Mouse (Mus musculus): ENCODE results near the gene Olfr1449. TPM values are rescaled to one million over a fixed set of nuclear protein-coding genes. Genes with fewer than 3 reads are reported as not detected.
"Not testable (repeated sequence)": the region's sequence is repeated elsewhere in the genome, so short reads cannot be mapped to it uniquely, and the experiment has no call there.

The Olfr1449 gene
- polyA plus RNA-seq (2012; rRNA removed), result not detected in 2 replicates

GRCm38 (mm10) chr19:12930540-12930939 lies at the start of gene Olfr1449:
Gene Olfr1449 (plus strand): TSS chr19:12930840.
- no peaks in the 10 kb centered on the region for H3K4me1 ChIP-seq (ENCODE audit: control insufficient read depth, insufficient read depth, low read length)
- no peak within 1 kb of the TSS for H3K4me3 ChIP-seq (ENCODE audit: insufficient read depth, low read length)

DNA sequence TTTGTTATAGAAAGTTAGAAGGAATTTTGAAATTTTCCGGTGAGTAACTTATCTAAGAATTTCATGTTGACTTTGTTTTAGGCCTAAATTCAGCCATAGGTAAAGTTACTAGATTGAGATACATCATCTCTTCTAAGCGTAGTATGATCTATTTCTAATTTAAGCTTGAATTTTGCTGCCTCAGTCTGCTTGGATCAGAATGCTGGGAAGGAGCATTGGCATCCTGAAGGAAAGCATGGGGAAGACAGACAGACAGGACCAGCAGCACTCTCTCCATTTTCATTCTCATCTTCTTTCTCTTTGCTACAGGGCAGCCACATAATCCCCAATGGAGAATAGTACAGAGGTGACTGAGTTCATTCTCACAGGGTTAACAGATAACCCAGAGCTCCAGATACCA lies 47.1 kb upstream of the Olfr1449 start, which contains the start of gene Olfr1445:
Gene Olfr1445, plus strand, starts transcription at position 301 of the 400 bp plus-strand sequence.
- Histone ChIP-seq H3K27ac (ENCODE audit: insufficient read depth, low read length) (no peak within 1 kb of the TSS), H3K4me3 (ENCODE audit: insufficient read depth, low read length) (no peak within 1 kb of the TSS), H3K4me1 (ENCODE audit: control insufficient read depth, insufficient read depth, low read length) (no peaks in the 10 kb centered on the region)
- TF ChIP-seq CTCF (IDR thresholded peaks at IDR 0.05; ENCODE audit: extremely low read depth, insufficient read depth, low read length) (no peak), POLR2A (IDR thresholded peaks at IDR 0.05; ENCODE audit: extremely low read depth, insufficient read depth, low read length) (no peak)

More at GRCm38 (mm10) chr19:12930540-12930939, at the start of gene Olfr1449:
- no peak for TF ChIP-seq CTCF (IDR thresholded peaks at IDR 0.05; ENCODE audit: extremely low read depth, insufficient read depth, low read length)
- TF ChIP-seq POLR2A (IDR thresholded peaks at IDR 0.05; ENCODE audit: extremely low read depth, insufficient read depth, low read length), result no peak
- H3K27ac ChIP-seq (ENCODE audit: insufficient read depth, low read length), result no peak within 1 kb of the TSS

DNA sequence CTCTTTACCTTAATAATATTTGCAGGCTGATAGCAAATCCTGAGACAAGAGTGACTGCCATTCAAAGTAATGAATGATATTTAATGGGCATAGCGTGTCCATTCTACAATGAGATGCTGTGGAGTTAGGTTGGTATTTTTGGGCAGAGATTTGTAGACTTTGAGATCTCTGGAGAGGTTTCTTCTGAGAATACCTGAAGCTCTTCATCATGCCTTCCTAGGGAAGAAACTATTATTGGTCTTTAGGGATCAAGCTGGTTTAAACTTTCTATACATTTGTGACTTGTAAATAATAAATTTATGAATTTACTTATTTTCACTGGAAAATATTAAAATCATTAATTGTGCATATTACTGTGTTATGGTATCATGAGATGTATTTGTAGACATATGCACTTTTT lies 37.2 kb upstream of the Olfr1449 start, which contains the start of gene Olfr1446:
Gene Olfr1446, minus strand, starts transcription at position 101 of the 400 bp plus-strand sequence.
- no peaks in the 10 kb centered on the region for H3K4me1 ChIP-seq (ENCODE audit: control insufficient read depth, insufficient read depth, low read length)
- H3K27ac ChIP-seq (ENCODE audit: insufficient read depth, low read length), result no peak within 1 kb of the TSS
- TF ChIP-seq POLR2A (IDR thresholded peaks at IDR 0.05; ENCODE audit: extremely low read depth, insufficient read depth, low read length) (no peak), CTCF (IDR thresholded peaks at IDR 0.05; ENCODE audit: extremely low read depth, insufficient read depth, low read length) (no peak)
- H3K4me3 ChIP-seq (ENCODE audit: insufficient read depth, low read length), result no peak within 1 kb of the TSS

DNA sequence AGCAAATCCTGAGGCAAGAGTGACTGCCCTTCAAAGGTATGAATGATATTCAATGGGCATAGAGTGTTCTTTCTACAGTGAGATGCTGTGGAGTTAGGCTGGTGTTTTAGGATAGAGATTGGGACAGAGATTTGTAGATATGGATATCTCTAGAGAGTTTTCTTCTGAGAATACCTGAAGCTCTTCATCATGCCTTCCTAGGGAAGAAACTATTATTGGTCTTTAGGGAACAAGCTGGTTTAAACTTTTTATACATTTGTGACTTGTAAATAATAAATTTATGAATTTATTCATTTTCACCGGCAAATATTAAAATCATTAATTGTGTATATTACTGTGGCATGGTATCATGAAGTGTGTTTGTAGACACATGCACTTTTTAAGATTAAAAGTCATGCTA lies 27.0 kb upstream of the Olfr1449 start, which contains the start of gene Olfr1447:
Gene Olfr1447, minus strand, starts transcription at position 101 of the 400 bp plus-strand sequence.
- Histone ChIP-seq H3K4me3 (ENCODE audit: insufficient read depth, low read length) (no peak within 1 kb of the TSS), H3K4me1 (ENCODE audit: control insufficient read depth, insufficient read depth, low read length) (no peaks in the 10 kb centered on the region), H3K27ac (ENCODE audit: insufficient read depth, low read length) (no peak within 1 kb of the TSS)
- no peak for TF ChIP-seq POLR2A (IDR thresholded peaks at IDR 0.05; ENCODE audit: extremely low read depth, insufficient read depth, low read length)
- TF ChIP-seq CTCF (IDR thresholded peaks at IDR 0.05; ENCODE audit: extremely low read depth, insufficient read depth, low read length), result no peak

DNA sequence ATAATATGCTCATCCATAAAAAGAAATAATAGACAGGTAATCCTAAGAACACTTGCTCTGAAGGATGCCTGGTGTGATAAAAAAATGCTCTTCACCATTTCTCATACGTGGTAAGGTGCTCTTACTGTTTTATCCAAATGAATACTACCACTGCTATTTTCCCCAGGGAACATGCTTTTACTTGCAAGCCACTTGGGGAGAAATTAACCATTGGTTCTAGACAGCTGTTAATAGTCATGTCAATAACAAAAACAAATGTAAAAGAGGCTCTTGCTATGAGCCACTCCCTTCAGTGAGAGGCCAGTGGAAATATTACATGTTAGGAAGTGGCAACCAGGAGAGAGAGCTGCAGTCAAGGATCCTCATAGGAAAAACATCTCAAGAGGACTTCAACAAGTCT lies 6.3 kb upstream of the Olfr1449 start, which contains the start of gene Olfr1448:
Gene Olfr1448, minus strand, starts transcription at position 101 of the 400 bp plus-strand sequence.
- Histone ChIP-seq H3K4me3 (ENCODE audit: insufficient read depth, low read length) (no peak within 1 kb of the TSS), H3K4me1 (ENCODE audit: control insufficient read depth, insufficient read depth, low read length) (no peaks in the 10 kb centered on the region), H3K27ac (ENCODE audit: insufficient read depth, low read length) (no peak within 1 kb of the TSS)
- TF ChIP-seq POLR2A (IDR thresholded peaks at IDR 0.05; ENCODE audit: extremely low read depth, insufficient read depth, low read length) (no peak), CTCF (IDR thresholded peaks at IDR 0.05; ENCODE audit: extremely low read depth, insufficient read depth, low read length) (no peak)

DNA sequence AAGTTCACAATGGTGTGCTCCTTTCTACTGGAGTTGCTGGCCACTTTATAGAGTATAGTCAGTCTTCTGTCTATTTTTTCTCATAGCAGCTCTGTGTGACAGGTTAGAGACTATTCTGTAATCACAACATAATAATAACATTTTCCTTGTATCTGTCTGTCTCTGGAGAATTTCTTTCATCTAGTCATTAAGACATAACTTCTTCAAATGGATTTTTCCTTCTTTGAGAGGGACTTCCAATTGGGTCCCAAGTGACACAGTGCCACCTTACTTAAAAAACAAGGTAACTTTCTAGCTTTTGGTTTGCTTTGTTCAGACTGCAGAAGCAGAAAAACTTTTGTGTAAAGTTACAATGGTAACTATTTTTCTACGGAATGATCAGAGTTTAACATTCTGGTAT lies 19.3 kb downstream of the Olfr1449 start, which contains the start of gene Olfr1450:
Gene Olfr1450, plus strand, starts transcription at position 301 of the 400 bp plus-strand sequence.
- H3K4me3 ChIP-seq (ENCODE audit: insufficient read depth, low read length), result no peak within 1 kb of the TSS
- no peak within 1 kb of the TSS for H3K27ac ChIP-seq (ENCODE audit: insufficient read depth, low read length)
- no peak for TF ChIP-seq POLR2A (IDR thresholded peaks at IDR 0.05; ENCODE audit: extremely low read depth, insufficient read depth, low read length)
- TF ChIP-seq CTCF (IDR thresholded peaks at IDR 0.05; ENCODE audit: extremely low read depth, insufficient read depth, low read length), result no peak
- H3K4me1 ChIP-seq (ENCODE audit: control insufficient read depth, insufficient read depth, low read length), result no peaks in the 10 kb centered on the region

- not testable (repeated sequence) for H3K4me3 ChIP-seq (ENCODE audit: insufficient read depth, low read length); H3K27ac ChIP-seq (ENCODE audit: insufficient read depth, low read length); H3K4me1 ChIP-seq (ENCODE audit: control insufficient read depth, insufficient read depth, low read length)
These were observed 39.4 kb downstream of the Olfr1449 start for GRCm38 (mm10) chr19:12970082-12970481.

Other genes starting within 250 kb of the Olfr1449 start
- gene Keg1, start 235.1 kb upstream of the Olfr1449 start, polyA plus RNA-seq (2012; rRNA removed), result not detected in 2 replicates
- gene Cntf, start 165.2 kb upstream of the Olfr1449 start, polyA plus RNA-seq (2012; rRNA removed), result 2.1 and 3.2 TPM in 2 replicates
- 51.3 and 55.9 TPM in 2 replicates for gene Zfp91, start 134.7 kb upstream of the Olfr1449 start, polyA plus RNA-seq (2012; rRNA removed)
- gene Lpxn, start 134.6 kb upstream of the Olfr1449 start, polyA plus RNA-seq (2012; rRNA removed), result 2.6 TPM in 2 replicates
- gene Gm5244, start 84.2 kb upstream of the Olfr1449 start, polyA plus RNA-seq (2012; rRNA removed), result not detected in 2 replicates
- gene Olfr1444, start 73.6 kb upstream of the Olfr1449 start, polyA plus RNA-seq (2012; rRNA removed), result not detected in 2 replicates
- gene Olfr1445, start 47.0 kb upstream of the Olfr1449 start, polyA plus RNA-seq (2012; rRNA removed), result not detected in 2 replicates
- gene Olfr1446, start 37.3 kb upstream of the Olfr1449 start, polyA plus RNA-seq (2012; rRNA removed), result not detected in 2 replicates
- not detected in 2 replicates for gene Olfr1447, start 27.1 kb upstream of the Olfr1449 start, polyA plus RNA-seq (2012; rRNA removed)
- gene Olfr1448, start 6.4 kb upstream of the Olfr1449 start, polyA plus RNA-seq (2012; rRNA removed), result not detected in 2 replicates
- gene Olfr1450, start 19.4 kb downstream of the Olfr1449 start, polyA plus RNA-seq (2012; rRNA removed), result not detected in 2 replicates
- gene Olfr1451, start 64.2 kb downstream of the Olfr1449 start, polyA plus RNA-seq (2012; rRNA removed), result not detected in 2 replicates
- not detected in 2 replicates for gene Olfr1453, start 97.5 kb downstream of the Olfr1449 start, polyA plus RNA-seq (2012; rRNA removed)
- not detected in 2 replicates for gene Olfr1454, start 129.8 kb downstream of the Olfr1449 start, polyA plus RNA-seq (2012; rRNA removed)
- gene Olfr1457, start 167.1 kb downstream of the Olfr1449 start, polyA plus RNA-seq (2012; rRNA removed), result not detected in 2 replicates
- not detected in 2 replicates for gene Olfr1458, start 175.9 kb downstream of the Olfr1449 start, polyA plus RNA-seq (2012; rRNA removed)
- not detected in 2 replicates for gene Olfr1459, start 218.7 kb downstream of the Olfr1449 start, polyA plus RNA-seq (2012; rRNA removed)
- gene Olfr1461, start 232.2 kb downstream of the Olfr1449 start, polyA plus RNA-seq (2012; rRNA removed), result not detected in 2 replicates

Measured in cortical plate, adult 2 months (tissue).